Mouse (Mus musculus) erythroblast, embryonic 14.5 days (primary cell): Measurements from ENCODE around the gene Wdfy2.

ENCODE experiments used
- GATA1 ChIP-seq: IDR thresholded peaks from 2 replicates; pipeline ENCODE4 v1.6.1; 2012; ENCODE audit warnings: low read length, inconsistent platforms, mixed read lengths
- TAL1 ChIP-seq: IDR thresholded peaks from 3 replicates; pipeline ENCODE4 v1.6.1; 2012; ENCODE audit warnings: low read length, inconsistent platforms, mixed read lengths

DNA sequence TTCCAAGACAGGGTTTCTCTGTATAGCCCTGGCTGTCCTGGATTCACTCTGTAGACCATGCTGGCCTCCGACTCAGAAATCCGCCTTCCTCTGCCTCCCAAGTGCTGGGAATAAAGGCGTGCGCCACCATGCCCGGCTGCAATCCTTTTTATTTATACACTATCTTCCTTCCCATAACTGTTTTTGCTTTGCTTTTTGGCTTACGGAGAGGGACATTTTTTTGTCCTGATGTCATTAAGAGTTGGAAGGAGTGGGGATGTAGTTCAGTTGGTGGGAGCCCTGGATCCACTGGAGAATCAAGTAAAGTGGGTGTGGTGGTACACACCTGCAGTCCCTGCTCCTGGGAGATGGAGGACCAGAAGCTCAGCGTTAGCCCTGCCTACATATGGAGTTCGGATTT, 6.7 kb downstream of the Wdfy2 start:
- TF ChIP-seq GATA1 = no peak
- TF ChIP-seq TAL1 = no peak
